Mouse (Mus musculus) G1E-ER4 (cell line): ENCODE data around the gene Polr3g. TPM values are rescaled to one million over a fixed set of nuclear protein-coding genes. Genes with fewer than 3 reads are reported as not detected.

ENCODE experiments used
- GATA1 ChIP-seq: IDR thresholded peaks from one replicate; pipeline ENCODE4 v1.8.0; 2012; ENCODE audit warnings: low read length, inconsistent platforms
- polyA plus RNA-seq: library from polyadenylated mRNA; stranded (reverse); fragments of >175 nt; gene quantifications from 2 replicates; pipeline ENCODE4 v1.2.3, GENCODE M21; 2012

The Polr3g gene
- polyA plus RNA-seq, result 0.83 and 1.6 TPM in 2 replicates

DNA sequence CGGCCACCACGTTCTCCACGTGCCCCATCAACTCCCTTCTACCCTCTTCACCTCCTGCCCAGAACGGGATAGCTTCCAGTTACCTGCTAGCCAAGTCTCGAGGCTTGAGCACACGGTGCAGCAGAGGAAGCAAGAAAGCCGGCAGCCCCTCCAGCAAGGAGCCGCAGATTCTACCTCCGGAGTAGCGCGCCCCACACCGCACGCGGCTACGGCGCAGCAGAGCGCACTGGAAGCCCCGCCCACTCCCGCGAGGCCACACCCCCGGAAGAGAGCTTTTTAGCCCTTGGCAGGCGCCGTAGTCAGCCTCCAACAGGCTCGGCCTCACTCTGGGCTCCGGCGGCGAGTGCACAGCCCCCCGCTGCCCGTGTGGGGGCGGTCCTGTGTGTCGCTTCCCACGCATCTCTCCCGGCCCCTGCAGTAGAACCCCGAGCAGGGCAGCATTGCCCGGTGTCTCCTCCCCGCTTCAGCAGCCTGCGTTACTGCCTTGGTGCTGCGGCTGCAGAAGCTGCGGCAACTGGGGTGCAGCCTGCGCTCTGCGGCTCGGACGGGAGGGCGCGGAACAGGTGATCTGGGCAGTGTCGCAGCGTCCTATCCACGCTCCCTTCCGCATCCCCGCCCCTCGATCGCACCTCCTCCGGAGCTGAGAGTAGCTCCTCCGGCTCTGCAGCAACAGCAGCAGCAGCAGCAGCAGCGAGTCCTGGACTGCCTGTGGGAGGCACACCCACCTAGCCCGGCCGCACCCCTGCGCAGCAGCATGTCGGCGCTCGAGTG, at the start of gene Polr3g, which contains the start of gene Mblac2:
Gene Polr3g, minus strand, starts transcription at position 239 of the 771 bp plus-strand sequence.
Gene Mblac2, plus strand, starts transcription at position 567 of the 771 bp plus-strand sequence.
- TF ChIP-seq GATA1, result no peak

DNA sequence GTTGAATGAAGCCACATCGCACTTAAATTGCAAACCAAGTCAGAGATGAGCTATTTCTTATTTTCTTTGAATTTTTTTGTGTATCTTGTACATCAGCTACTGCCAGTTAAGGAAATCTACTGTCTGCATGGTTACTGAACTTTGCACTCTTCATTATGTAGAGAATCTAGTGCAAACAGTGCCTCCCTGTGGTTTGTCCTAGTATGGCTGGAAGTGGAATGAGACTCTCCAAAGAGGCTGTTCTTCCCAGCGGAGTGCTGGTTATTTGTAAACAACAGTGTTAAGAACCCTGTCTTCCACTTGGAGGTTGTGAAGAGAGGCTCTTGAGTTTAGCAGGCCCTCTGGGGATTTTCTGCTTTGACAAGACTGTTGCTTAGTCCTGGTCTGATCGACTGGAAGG, 49.6 kb upstream of the Polr3g start:
- no peak for TF ChIP-seq GATA1

DNA sequence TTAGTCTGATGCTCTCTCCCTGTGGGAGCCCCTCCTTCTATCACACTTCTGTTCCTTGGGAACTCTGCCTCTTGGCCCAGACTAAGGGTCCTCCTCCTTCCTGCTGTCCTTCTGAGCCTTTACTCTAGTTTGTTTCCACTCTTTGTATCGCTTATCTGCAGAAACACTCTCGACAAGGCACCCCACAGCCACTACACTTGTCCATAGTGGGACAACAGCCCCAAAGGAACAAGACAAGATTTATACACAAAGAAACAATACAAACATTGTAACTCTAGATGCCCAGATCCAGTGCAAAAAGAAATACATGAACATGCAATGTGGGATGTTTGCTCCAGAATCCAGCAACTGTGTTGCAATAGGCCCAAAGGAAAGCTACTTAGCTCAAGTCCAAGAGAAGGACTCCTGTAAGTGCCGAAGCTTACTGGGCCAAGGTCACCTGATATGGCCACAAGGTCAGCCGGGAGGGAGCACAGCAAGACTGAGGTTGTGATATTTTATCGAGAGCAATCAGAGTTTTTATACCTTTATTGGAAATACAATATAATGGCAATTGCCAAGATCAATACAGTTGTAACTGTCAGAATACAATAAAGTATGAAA, 46.3 kb upstream of the Polr3g start:
- TF ChIP-seq GATA1, result no peak

DNA sequence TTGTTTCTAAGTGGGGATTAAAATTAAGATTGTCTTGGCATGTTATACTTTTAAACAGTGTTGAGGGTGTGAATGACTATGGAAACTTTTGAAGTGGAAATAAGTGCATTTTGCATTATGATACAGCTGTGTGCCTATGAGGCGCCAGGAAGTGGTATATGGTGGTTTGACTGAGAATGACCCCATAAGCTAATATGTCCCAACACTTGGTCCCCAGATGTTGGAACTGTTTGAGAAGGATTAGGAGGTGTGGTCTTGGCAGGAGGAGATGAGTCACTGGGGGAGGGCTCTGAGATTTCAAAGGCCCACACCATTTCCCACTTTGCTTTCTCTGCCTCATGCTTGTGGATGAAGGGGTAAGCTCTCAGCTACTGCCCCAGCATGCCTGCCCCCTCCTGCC, 44.5 kb upstream of the Polr3g start:
- no peak for TF ChIP-seq GATA1

DNA sequence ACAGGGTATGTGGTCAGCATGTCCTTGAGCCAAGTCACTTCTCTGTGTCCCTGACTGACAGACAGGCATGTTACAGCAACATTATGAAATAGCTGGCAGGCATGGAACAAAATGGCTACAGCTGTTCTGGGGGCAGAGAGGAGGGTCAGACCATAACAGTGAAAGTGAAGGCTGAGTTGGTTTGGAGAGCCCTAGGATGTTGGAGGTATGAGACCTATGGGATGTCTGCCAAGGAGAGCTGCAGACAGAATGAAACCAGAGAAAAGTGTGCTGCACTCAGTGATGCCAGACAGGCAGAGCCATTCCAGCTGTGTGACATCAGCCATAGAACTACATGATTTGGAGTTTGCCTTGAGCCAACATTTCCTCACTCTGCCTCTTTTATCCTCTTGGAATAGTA, 44.1 kb upstream of the Polr3g start:
- no peak for TF ChIP-seq GATA1

DNA sequence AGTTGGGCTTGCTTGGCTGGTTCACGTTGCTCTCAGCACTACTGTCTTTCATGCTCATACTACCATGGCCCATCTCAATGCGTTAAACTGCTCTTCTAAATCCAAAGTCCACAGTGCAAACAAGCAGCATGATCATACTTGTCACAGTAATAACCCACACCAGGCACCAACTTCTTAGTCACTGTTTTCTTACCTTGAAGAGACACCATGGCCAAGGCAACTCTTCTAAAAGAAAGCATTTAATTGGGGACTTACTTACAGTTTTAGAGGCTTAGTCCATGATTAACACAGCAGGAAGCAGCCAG, 33.2 kb upstream of the Polr3g start:
- no peak for TF ChIP-seq GATA1

DNA sequence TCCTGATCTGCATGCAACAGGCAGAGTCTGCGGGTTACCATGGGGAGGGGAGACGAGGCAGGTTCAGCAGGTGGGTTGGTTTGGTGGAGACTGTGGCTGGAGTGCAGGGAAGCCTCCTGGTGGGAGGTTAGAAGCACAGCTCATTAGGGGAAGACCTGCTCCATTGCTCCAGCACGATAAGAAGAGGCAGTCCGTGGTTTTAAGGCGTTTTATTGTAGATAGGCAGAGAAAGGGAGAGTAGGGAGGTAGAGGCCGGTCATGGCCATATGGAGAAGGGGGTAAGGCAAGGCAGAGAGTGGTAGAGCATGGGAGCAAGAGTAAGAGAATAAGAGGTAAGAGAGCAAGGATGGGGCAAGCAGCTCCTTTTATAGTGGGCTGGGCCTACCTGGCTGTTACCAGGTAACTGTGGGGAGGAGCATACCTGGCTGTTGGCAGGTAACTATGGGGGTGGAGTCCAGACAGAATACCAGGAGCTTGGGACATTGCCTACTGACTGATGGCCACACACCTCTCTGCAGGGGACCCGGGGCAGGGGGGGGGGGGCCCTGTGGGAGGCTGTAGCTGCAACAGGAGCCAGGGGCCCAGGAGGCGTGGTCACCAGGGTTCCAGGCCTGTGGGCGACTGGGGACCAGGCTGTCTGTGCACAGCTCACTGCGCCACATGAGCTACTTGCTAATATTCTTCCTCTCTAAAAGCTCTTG, 32.7 kb upstream of the Polr3g start:
- TF ChIP-seq GATA1, result no peak

DNA sequence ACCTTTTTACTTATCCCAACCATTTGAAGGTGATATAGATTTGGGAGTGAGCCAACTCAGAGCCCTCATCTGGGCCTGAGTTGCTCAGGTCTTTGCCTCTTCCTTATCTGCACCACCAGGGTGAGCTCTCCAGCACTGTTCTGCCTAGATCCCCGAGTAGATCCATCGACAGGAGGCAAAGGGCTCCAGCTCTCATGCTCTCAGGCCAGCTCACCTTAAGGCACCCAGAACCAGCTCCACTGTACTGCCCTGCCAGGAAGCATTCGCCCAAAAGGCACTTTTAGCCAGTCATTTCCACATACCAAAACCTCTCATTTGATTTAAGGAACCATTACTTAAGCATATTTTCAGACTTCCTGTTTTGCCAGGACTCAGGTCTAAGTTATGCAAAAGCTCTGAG, 30.1 kb upstream of the Polr3g start:
- no peak for TF ChIP-seq GATA1

DNA sequence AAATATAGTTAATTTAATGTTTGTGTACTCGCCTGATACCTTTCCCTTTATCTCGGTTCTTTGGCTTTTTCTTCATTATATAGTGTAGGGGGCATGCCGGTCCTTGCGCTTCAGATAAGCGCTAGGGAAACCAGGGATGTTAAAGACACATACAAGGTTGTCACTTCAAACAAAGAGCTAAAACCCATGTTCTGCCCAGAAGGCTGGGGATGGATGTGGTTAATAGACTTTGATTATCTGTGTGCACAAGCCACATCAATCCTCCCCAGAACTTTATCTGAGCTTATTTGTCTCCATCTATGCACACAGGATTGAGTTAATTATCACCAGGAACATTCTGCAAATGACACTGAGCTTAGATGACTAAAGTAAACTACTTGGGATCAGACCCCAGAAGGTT, 25.8 kb upstream of the Polr3g start:
- peak; percentile 92 for TF ChIP-seq GATA1

DNA sequence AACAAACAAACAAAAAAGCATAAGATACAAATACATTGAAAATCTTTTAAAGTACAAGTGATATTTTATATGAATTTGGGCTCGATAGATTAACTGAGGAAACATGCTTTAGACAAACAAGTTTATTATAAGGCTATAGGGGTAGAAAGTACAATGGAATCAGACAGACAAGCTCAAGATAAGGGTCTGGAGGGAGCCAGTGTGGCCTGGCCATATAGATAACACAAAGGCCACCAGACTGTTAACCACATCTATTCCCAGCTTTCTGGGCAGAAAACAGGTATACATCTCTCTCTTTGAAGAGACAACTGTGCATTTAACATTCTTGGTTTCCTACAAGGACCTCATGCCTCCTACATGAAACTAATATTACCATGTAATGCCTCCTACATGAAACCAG, 19.5 kb upstream of the Polr3g start:
- peak; percentile 47 for TF ChIP-seq GATA1

DNA sequence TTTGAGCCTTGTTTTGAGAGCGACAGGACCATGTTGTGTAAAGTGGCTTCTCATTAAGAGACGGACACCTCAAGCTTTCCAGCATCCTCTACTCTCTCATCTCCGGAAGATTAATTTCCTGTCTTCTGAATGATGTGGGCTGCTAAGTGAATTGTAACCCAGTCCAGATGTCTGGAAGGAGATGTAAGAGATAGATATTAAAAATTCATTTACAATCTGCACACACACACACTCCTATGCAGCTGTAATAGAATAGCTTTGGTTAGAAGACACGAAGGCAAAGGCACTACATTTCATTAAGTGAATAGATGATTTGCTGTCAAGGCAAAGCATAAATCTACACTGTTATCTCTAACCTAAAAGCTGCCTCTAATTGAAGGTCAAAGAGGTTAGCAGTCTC, 18.3 kb upstream of the Polr3g start:
- no peak for TF ChIP-seq GATA1

DNA sequence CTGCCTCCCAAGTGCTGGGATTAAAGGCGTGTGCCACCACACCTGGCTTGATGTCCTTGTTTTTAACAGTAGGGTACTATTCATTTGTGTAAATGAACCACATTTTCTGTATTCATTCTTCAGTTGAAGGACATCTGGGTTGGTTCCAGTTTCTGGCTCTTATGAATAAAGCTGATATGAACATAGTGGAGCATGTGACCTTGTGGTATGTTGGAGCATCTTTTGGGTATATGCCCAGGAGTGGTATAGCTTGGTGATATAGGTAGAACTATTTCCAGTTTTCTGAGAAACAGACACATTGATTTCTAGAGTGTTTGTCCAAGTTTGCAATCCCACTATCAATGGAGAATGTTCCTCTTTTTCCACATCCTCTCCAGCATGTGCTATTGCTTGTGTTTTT, 3.1 kb upstream of the Polr3g start:
- TF ChIP-seq GATA1, result no peak

DNA sequence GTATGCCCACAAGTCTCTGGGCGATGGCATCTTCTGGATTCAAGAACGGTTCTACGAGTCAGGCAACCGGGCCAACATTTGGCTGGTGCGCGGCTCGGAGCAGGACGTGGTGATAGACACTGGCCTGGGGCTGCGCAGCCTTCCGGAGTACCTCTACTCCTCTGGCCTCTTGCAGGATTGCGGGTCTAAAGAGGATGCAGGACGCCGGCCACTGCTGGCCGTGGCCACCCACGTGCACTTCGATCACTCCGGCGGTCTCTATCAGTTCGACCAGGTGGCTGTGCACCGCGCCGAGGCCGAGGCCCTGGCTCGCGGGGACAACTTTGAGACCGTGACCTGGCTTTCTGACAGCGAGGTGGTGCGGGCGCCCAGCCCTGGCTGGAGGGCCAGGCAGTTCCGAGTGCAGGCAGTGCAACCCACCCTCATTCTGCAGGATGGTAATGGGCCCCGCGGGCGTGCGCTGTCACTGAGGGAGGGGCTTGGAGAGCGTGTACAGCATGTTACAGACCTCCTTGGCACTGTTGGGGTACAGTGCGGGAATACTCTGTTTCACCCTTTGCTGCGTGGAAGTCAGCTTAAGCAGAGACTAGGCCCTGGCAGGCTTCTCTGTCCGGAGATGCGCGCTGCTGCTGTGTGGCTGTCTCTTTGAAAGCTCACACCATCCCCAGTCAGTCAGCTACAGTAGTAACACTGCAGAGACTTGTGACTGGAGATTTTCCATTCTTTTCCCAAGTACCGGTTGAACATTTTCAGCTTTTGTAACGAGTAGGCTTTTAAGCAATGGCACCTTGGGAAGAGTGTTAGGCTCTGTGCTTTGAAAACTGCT, 946 bp upstream of the Polr3g start:
- TF ChIP-seq GATA1, result no peak

DNA sequence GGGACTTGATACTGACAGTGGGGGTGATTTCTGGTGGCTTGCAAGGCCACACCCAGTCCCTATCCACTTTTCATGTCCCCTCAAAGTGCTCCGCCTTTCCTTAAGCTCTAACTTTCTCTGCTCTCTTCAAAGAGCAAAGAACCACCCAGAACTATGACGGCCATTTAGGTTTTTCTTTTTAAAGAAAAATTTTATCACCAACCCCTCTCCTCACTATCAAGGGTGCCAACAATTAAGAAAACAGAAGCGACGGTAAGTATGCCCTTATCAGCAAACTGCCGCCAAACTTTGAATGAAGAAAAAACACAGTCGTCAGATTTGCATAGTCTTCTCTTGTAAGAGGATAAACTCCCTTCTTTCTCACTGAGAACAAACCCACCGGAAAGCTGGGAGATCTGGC, 547 bp downstream of the Polr3g start:
- no peak for TF ChIP-seq GATA1

DNA sequence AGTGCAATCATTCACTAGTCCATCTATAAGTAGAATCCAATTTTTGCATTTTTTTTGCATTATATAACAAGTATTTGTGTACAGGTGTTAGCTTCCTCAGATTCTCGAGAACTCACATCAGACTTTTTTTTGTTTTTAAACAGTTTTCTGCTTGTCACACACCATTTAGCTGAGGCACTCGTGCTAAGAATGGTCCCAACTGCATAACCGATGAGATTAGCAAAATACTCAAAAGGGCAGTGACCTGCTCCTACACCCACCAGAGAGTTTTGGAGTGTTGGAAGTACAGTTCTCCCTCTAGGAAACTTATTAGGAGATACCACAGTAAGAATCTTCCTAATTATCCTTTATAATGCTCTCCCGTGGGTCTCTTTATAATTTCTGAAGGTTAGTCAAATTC, 1.0 kb downstream of the Polr3g start:
- TF ChIP-seq GATA1, result no peak

DNA sequence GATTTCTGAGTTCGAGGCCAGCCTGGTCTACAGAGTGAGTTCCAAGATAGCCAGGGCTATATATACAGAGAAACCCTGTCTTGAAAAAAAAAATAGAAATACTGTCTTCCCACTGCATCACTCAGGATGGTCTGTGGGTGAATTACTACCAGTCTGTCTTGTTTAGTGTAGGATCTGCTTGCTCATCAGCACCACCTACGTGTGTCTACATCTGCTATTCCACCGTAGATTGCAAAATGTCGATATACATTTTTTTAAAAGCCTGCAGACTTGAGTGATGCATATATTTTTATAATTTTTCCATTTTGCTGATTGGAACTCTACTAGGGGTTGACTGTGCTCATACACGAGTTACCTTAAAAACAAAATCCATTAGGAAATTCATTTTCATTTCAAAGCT, 4.5 kb downstream of the Polr3g start:
- no peak for TF ChIP-seq GATA1

DNA sequence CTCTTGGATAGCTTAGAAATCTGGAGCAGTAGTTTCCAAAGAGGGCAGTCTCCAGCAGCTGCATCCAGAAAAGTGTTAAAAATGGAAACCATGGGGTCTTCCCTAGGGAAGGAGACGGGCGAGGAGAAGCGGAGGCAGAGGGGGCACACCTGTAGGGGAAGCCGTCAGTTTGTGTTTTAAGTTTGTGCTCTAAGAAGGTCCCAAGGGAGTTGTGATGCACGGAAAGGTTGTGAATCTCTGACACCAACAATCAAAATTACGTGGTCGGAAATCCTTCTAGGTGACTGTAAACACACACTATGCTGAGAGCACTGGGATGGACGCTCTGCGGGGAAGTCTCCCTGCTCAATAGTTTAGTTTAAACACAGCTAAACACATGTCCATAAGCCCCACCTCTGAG, 7.2 kb downstream of the Polr3g start:
- no peak for TF ChIP-seq GATA1
